Mouse (Mus musculus) embryo, embryonic 11 days (tissue): ENCODE data around the gene Nxpe4.

Source experiments
- DNase-seq: peaks from one replicate; pipeline ENCODE4 v3.0.0-alpha.2; 2015

Nxpe4 gene

DNA sequence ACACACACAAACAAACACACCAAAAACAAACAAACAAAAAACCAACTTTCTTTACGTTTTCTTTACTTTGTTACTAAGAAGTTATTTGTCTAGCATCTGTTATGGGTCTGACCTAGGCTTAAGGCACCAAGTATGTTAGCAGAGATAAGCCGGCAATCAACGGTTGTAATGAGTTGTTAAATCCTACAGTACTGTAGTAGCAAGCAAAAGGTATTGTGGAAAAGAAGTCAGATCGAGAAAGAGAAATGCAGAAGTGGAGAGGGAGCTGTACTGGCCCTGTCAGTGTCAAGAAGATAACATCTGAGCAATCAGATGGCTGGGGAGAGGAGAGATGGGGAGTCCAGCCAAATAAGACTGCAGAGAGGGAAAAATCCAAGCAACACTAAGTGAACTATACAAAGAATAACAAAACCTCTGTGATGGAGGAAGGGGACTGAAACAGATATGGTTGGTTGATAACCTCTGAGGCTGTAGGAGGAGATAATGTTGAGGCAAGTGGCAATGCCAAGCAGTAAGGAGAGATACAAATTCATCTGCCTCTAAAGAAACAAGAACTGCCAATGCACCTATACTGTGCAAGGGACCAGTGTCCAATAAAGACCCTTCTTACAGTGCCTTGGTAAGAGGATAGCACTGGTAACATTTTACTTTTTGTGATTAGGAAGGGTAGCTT is 177.1 kb downstream of the Nxpe4 start:
- no peak for DNase-seq

DNA sequence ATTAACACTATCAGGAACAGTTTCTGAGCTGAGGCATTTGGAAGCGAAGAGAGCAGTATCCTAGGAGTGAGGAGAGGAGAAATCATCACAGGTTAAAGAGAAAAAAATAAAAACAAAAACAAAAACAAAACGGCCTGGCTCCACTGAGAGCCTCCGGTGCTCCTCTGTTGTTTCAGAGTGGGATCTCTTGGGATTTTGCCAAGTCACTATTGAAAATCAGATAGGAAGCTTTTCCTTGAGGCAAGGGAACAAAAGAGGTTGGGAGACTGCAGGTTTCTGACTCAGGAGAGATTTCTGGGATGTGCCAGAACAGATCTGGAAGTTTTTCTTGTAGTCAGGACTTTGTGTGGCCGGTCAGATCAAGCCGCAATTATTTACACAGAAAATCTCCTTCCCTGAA is 177.7 kb downstream of the Nxpe4 start:
- no peak for DNase-seq

DNA sequence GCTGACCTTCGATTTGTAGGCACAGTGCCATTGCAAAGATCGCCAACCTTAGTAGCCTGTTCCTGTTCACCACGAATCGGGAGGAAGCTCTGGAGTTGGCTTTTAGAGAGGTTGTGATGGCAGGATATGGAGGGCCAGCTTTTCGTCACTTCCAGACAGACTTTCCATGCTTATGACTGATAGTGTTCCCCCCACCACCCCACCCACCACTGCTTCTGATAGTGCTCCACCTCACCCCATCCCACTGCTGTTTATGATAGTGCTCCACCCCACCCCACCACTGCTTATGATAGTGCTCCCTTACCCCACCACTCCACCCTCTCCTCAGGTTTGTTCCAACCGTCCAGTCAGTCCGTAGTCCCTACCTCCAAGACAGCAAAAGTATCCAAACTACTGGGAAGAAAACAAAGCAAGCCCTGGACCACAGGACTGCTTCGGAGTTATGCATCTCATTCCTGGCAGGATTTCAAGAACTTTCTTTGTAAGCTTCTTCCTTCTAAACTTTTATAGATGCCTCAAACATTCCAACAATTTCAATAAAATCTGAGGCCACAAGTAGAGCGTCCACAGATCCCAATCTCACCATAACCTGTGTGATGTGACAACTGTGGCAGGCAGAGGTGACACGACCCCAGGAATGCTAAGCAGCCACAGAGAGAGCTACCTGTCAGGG is 179.0 kb downstream of the Nxpe4 start:
- no peak for DNase-seq

DNA sequence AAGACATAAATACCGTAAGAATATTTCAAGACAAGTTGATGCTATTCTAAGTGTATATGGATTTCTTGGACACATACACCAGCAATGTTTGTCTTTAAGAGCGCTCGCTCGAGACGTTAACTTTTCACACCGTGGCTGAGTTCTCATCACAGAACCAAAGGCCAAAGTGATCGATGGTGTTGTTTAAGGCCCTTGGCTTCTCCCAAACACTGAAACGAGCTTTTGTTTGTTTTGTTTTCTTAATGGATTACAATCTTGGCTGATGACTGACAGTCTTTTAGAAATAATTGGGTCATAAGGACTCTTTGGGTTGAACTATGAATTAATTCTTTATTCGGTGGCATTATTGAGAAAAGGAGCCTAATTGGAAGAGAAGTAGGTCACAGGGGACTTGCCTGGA is 183.6 kb downstream of the Nxpe4 start:
- DNase-seq: no peak

DNA sequence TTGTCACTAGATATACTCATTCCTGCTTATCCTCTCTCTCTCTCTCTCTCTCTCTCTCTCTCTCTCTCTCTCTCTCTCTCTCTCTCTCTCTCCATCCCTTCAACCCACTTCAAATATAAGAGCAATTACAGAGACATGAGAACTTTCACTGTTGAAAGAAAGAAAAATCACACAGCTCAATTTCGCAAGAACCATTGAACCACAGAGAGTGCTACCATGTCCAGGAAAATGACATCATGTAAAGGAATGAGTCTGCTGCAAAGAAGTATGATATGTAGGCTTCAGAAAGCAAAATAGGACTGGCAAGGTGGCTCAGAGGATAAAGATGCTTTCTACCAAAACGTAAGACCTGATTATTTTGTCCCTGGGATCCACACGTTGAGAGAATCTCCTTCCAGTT is 184.0 kb downstream of the Nxpe4 start:
- no peak for DNase-seq

DNA sequence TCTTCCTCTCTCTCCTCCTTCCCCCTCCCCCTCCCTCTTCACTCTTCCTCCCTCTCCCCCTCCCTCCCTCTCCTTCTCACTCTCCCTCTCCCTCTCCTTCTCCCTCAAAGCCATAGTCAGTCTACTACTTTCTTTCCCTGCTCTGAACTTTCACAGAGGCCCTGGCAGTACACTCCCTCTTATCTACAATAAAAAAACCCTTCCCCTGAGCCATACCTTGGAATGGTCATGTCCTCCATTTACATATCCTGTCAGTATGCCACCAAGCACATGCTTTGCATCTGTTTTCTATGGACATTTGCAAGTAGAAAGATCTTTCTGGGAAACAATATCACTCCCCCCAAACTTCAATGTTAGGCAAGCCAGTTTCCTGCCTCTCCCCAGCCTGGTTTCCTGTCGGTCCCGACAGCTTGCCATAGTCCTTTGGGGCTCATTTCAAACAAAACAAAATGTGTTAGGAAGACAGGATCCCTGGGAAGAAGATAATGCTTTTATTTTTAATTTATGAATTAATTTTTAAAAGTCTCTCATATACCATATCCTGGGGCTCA is 191.4 kb downstream of the Nxpe4 start, which contains the start of gene Nxpe2:
TSS of gene Nxpe2 (minus strand) at position 307 of the 551 bp plus-strand sequence.
- DNase-seq: no peak

DNA sequence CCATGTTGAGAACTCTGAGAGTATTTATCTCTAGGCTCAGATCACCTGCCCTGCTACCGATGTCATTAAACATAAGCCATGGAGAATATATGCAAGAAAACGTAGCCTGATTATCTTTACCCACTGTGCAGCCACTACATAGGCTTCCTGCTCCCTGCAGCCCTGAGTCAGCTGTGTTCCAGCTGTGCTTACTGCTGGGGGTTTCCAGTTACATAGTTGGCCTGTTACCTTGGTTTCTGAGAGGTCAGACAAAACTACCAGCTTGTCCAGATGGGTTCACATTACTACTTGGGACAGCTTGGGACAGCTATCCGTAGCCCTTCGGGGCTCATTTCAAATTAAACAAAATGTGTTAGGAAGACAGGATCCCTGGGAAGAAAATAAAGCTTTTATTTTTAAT is 192.3 kb downstream of the Nxpe4 start:
- DNase-seq: peak; percentile 63

DNA sequence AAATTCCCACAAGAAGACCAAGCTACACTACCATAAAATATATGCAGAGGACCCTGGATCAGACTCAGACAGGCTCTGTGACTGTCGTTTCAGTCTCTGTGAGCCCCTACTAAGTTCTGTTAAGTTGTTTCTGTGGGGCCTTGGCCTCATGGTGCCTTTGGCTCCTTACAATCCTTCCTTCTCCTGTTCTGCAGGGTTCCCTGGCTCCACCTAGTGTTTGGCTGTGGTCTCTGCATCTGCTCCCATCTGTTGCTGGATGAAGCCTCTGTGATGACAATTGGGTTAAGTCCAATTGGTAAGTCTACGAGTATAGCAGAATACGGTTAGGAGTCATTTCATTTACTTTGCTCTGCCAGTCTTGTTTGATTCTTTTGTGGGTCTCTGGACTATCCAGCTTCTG is 193.0 kb downstream of the Nxpe4 start:
- DNase-seq: peak; percentile 73

DNA sequence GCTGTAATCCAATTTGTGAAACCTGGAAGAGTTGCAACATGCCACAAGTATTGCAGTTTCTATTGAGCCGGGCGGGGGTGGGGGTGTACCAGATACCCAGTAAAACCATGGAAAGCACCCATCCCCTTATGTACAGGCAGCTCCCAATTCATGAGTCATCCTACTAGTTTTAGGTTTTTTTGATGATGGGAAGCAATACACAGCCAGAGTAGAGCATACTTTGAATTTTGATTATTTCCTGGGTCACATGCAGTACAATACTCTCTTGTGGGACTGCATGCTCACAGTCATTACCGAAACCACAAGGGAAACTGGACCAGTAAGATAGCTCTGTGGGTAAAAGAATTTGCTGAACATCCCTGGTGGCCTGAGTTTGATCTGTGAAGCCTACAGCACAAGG is 195.3 kb downstream of the Nxpe4 start:
- no peak for DNase-seq

DNA sequence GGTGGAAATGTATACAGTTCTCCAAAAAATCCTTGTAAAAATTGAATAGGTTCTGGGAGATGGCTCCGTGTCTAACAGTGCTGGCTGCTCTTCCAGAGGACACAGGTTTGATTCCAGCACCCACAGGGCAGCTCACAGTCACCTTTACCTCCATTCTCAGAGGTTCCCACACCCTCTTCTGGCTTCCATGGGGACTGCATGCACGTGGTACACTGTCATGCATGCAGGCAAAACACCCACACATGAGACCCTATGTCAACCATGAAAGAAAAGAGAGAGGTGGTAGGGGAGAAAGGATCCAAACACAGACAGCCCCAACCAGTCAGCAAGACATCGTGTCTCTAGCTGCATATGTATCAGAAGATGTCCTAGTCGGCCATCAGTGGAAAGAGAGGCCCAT is 199.0 kb downstream of the Nxpe4 start:
- DNase-seq: no peak

DNA sequence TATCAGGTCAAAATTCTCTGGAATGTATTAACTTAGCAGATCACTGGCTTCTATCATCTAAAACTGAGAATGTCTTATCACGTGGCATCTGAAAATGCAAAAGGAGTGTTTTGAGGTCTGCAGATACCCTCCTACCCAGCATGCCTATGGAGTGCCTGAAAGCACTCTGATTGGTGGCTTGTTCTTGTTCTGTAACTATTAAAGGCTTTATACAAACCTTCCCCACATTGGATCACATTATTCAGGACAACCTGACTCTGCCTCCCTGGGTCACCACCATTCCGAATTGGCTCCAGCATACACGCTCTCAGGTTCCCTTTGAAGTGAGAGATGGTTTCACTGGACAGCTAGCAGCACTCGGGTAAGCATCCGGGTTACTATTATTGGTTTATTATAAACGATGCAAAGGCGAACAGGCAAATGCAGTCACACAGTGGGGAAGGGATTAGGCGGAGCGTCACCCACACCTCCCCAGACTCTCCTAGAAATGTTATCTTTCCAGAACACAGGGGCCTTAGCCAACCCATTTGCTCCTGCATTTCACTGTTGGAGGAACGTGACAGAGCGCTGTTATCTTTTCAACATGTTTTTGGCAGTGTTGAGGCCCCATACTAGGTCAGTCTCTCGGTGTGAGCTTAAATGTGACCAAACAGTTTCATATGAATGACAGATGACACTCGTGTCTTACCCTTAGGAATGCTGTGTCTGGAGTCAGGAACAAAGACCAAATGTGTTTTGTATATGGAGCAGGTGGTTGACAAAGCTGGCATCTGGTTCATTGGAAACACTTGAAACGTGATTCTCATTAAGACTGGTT is 200.2 kb downstream of the Nxpe4 start:
- DNase-seq: no peak

DNA sequence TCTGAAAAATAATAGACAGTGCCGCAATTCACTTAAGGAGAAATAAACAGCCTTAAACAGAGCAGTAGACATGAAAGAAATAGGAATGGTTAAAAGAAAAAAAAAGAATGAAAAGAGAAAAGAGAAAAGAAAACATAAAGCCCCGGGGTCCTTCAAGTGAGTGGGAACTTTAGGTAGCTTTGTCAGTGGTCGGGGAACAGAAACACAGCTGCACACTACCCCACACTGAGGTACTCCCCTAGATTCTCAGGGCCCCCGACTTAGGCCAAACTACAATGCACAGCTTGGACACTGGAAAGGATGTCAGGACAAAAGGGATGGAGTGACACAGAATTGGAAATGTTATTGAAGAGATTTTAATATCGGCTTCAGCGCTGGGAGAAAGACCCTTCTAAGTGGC is 200.9 kb downstream of the Nxpe4 start:
- no peak for DNase-seq

DNA sequence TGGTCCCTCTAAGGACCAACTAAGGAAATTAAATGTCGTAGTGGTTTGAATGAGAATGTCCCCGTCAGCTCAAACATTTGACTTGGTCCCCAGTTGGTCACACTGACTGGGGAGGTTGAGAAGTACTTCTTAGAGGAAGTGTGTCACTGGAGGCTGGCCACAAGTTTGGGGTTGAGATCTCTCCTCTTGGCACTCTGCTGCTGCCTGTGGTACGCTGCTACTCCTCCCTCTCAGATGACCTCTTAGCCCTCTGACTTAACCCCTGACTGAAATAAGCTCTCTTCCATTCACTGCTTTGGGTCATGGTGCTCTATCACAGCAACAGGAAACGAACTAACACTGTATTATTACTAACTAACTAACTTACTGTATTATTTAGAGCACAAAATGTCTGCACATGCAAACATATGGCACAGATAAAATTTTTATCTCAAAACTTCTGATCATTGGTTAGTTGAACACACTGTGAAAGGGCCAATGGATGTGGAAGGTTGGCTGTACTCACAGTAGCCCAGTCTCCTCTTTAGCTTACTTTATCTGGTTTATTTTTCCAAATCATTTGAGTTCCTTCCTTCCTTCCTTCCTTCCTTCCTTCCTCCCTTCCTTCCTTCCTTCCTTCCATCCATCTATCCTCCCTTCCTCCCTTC is 211.5 kb downstream of the Nxpe4 start:
- DNase-seq: no peak

DNA sequence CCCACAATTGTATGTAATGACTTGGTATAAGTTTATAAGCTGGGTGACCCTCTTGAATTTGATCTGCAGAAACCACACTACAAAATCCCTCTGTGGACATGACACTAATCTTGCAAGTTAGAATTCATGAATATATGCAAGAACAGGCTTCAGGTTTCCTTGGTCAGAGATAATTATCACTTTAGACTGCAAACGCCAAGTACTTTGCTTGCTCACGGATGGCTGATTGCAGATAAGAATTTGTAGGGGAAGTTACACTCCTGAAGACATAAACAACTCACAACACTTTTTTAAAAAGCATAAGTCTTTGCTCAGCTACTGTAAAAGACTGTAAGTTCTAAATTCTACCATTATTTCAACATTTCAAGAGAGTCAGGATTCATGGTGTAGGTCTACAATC is 212.5 kb downstream of the Nxpe4 start:
- no peak for DNase-seq

DNA sequence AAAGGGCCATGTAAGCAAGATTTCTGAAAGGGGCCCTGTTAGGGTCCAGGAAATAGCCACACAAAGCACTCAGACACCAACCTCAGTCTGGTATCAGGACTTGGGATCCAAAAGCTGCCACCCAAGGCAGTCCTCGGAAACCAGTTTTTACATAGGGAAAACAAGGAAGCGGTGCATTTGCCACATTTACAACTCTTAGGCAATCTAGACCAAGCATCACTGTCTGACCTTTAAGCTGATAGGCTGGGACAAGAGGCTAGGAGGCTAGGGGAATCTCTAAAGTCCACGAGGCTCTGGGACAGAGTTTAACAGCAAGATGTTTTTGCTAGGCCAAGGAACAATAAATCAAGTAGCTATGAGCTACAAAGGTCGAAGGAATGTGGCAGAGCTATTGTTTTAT is 226.6 kb downstream of the Nxpe4 start:
- DNase-seq: no peak

DNA sequence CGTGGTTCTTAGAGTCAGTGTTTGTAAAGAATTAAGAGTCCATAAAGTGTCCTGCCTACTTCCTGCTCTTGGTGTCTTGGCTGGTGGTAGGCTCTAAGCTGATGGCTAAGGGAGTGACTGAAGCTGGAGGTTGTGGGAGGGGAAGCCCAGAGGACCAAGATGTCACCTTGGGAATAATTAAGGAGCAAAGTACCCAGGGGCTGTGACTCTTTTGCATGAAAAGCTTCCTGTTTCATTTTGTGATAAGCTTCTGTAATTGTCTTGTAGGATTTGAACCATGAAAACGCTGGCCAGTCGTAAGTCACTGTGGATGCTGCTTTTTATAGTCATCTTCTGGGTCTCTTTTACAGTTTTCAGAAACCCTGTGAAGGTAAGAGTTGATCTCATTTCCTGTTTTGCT is 228.2 kb downstream of the Nxpe4 start:
- no peak for DNase-seq

DNA sequence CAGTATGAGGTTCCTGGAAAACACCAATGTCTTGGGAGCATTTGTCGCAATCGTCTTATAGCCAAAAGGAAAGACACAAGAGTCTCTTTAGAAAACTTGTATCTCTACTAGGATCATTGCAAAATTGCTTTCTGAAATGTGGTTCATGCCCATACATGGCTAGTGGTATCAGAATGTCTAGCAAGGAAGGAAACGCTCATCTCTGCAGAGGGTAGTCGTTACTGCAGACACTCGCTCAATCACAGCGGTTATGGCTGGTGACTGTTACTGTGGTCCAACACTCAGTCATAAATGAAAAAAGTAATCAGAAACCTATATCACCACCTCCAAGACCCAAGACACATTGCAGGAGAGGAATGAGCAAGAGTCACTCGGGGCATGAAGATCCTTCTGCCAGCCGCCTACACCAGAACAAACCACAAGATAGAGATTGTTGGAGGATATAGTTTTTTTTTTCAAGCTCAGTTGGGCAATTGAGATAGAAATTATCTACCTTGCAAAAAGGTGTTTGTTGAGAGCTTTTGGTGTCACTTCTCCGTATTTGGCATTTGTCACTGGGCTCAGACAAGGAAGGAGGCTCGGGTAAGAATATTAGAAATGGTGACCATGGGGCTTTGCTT is 241.9 kb downstream of the Nxpe4 start:
- no peak for DNase-seq

DNA sequence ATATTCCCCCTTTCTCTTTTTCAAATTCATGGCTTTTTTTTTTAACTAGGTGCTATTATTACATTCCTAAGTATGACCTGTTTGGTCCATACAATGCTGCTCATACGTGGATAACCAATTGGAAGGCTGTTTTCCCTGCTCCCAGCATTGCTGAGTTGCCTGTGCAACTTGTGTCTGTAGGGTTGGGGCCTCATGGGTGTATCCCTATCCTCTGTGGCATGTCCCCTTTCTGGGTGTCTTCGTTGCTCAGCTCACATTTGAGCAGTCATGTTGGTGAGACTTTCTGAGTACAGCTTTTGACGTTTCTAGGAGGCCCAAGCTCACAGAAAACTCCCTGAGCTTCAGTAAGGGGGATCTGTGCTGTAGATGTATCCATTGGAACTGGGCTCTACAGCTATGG is 242.9 kb downstream of the Nxpe4 start:
- DNase-seq: no peak

DNA sequence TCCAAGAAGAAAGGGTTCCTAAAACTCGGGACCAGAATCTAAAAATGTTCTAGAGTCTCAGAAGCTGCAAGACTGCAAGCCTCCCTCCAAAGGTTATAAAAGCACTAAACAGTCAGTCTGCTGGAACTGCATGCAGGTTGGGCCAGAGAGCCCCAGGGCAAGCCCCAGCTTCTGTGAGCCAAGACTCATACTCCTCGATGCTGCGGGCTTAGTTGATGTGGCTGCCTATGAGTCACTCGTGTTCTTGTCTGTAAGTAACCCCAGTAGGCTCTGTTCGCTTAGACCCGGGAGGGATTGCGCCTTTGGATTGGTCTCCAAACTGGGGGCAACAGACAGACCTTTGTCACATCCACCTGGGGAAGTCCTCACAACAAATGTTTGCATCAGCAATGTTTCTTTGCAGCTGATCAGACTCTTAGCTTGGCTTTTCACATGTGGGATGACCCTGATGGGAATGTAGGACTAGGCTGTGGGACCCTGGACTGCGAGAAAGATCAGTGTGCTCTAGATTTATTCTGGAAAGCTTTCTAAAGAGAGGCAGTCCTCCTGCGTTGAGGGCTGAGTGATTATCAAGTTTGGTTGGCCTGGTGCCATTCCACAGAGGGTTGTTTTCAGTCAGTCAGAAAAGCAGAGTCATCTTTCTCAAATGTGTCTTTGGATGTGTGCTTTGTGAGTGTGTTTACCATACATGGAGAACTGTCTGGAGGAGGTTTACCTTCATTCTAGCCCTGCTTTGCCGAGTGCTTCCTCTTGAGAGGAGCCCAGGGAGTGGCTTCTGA is 245.9 kb downstream of the Nxpe4 start:
- DNase-seq: no peak

DNA sequence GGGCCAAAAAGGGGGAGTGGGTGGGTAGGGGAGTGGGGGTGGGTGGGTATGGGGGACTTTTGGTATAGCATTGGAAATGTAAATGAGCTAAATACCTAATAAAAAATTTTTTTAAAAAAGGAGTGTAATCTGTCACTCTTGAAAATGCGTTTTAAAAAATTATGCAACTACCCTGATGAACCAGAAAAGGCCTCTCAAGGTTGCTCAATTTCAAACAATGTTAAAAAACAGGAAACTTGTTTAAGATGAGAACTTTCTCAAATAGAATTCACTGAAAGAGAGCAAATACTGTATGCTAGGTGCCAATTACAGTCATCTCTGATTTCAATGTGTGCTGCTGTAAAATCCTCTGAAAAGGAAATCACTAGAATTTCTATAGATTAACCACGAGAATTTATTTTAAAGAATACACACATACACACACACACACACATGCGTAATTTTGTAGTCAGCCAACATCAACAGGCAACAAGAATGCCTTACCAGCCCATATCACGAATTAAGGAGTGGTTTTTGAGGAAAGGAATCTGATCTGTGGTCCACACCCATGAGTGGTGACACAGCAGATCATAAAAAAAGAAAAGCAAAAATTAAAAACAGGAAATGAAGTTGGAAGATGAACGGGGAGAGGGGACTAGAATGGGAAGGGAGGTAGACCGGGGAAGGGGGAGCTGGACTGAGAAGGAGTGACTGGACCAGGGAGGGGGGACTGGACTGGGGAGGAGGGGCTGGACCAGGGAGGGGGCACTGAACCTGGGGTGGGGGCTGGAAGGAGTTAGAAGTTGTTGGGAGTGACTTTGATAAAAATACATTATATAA is 248.6 kb downstream of the Nxpe4 start:
- no peak for DNase-seq

DNA sequence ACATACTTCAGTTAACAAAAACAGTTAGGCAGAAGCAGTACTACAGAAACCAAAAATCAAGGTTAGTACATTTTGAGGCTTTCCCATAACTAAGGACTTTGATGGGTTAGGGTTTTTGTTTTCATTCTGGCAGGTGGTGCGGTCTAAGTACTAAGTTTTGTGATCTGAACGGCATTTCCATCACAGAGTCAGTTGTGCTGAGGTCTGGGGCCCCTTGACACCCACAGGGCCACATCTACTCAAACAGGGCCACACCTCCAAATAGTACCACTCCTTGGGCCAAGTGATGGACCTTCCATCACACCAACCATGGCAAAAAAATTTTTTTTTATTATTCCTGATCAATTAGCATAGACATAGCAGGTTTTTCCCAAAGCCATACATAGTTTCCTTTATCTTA is 251.8 kb downstream of the Nxpe4 start:
- DNase-seq: no peak
